Mouse (Mus musculus): Measurements from ENCODE around the gene Uso1. TPM values are rescaled to one million over a fixed set of nuclear protein-coding genes. Genes with fewer than 3 reads are reported as not detected.

Gene Uso1
- polyA plus RNA-seq, 1 experiment, result 23.0 TPM

DNA sequence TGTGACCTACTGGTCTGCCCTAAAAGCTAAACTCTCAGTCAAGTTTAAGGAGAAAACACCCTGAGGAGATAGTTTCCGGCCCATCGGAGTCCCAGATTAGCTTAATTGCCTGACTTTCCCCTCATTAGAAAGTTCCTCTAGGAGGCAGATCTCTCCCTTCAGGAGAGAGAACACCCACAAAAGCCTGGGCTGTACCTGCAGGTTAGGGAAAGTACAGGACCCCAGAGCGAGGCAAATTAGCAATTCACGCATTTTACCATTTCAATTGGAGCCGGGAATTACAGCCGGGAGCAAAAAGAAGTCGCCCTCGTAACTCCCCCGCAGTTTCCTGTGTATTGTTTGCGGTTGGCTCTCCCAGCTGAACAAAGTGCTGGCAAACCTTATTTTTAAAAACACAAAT is 25.2 kb upstream of the Uso1 start:
- H3K4me3 ChIP-seq (ENCODE audit: insufficient read depth, low read depth, low read length), result 0 out of 2 replicates have a peak overlapping the region, but pooled peaks have one; percentile 22
- H3K4me1 ChIP-seq (ENCODE audit: control insufficient read depth, insufficient read depth, low read length), result no peaks in the 10 kb centered on the region
- no peaks in the 10 kb centered on the region for H3K27me3 ChIP-seq (replicated peaks; ENCODE audit: control insufficient read depth, insufficient read depth, low read length)
- no peak for DNase-seq
- H3K27ac ChIP-seq (ENCODE audit: insufficient read depth, low read depth, low read length), result no peak overlapping the region
- no peak for TF ChIP-seq POLR2A (IDR thresholded peaks at IDR 0.05; ENCODE audit: low read depth, low read length)
- TF ChIP-seq CTCF (conservative IDR thresholded peaks at IDR 0.05; ENCODE audit: insufficient read depth, insufficient read length, low read depth, low read length), result no peak
- 5% methylated on average over 10 of the region's 10 CpGs for WGBS
- H3K36me3 ChIP-seq (ENCODE audit: control insufficient read depth, insufficient read depth, low read length), result no peaks in the 10 kb centered on the region

DNA sequence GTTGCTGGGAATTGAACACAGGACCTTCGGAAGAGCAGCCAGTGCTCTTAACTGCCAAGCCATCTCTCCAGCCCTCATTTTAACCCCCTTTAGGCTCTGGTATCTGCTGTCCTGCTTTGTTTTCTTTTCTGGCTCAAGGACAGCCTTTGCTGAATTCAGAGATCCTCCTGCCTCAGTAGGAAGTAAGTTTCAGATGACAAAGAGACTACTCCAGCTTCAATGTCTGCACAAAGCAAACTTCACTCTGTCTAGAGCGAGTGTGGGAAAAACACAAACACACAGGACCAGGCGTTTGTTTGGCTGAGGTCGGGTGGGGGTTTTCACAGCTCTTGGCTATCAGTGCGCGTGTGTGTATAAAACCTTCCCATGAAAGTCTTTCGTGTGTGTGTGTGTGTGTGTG is 24.3 kb upstream of the Uso1 start:
- no peaks in the 10 kb centered on the region for H3K4me1 ChIP-seq (ENCODE audit: control insufficient read depth, insufficient read depth, low read length)
- H3K27ac ChIP-seq (ENCODE audit: insufficient read depth, low read depth, low read length), result no peak overlapping the region
- WGBS, result 94% methylated on average over 7 of the region's 7 CpGs
- TF ChIP-seq POLR2A (IDR thresholded peaks at IDR 0.05; ENCODE audit: low read depth, low read length) (no peak), CTCF (conservative IDR thresholded peaks at IDR 0.05; ENCODE audit: insufficient read depth, insufficient read length, low read depth, low read length) (no peak)
- DNase-seq, result no peak
- no peak overlapping the region for H3K4me3 ChIP-seq (ENCODE audit: insufficient read depth, low read depth, low read length)
- no peaks in the 10 kb centered on the region for H3K27me3 ChIP-seq (replicated peaks; ENCODE audit: control insufficient read depth, insufficient read depth, low read length)
- H3K36me3 ChIP-seq (ENCODE audit: control insufficient read depth, insufficient read depth, low read length), result no peaks in the 10 kb centered on the region

DNA sequence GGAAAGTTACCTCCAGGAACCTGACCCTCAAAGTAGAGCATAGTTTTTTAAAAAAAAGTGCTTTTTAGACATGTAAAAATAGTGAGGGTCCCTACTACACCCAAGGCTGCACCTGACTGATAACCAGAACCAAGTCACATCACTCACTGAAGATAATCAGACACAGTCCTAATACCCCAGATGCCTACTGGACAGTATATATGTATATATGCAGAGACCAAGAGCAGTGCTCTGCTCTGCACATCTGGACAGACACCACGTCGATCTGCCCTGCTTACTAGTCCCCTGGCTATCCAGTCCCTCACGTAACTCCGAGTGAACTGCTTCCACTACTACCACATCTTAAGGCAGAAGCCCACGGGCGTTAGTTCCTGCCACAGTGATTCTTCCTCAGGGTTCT is 23.5 kb upstream of the Uso1 start:
- no peak overlapping the region for H3K4me3 ChIP-seq (ENCODE audit: insufficient read depth, low read depth, low read length)
- H3K27me3 ChIP-seq (replicated peaks; ENCODE audit: control insufficient read depth, insufficient read depth, low read length), result no peaks in the 10 kb centered on the region
- DNase-seq, result no peak
- TF ChIP-seq CTCF (conservative IDR thresholded peaks at IDR 0.05; ENCODE audit: insufficient read depth, insufficient read length, low read depth, low read length) (no peak), POLR2A (IDR thresholded peaks at IDR 0.05; ENCODE audit: low read depth, low read length) (no peak)
- no peaks in the 10 kb centered on the region for H3K36me3 ChIP-seq (ENCODE audit: control insufficient read depth, insufficient read depth, low read length)
- H3K4me1 ChIP-seq (ENCODE audit: control insufficient read depth, insufficient read depth, low read length), result no peaks in the 10 kb centered on the region
- H3K27ac ChIP-seq (ENCODE audit: insufficient read depth, low read depth, low read length), result no peak overlapping the region
- WGBS, result 91% methylated on average over 6 of the region's 6 CpGs

DNA sequence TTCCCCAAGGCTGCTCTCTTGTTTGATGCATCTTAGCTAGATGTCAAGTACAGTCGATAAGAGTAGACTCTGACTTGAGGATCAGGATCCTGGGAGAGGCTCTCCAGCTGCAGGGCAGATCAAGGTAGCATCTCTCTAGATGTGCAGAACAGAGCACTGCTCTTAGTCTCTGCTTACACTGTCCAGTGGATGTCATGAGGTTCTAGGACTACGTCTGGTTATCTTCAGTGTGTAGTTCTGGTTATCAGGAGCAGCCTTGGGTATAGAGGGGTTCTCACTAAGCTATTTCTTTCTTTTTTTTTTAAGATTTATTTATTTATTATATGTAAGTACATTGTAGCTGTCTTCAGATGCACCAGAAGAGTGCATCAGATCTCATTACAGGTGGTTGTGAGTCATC is 22.8 kb upstream of the Uso1 start:
- TF ChIP-seq CTCF (conservative IDR thresholded peaks at IDR 0.05; ENCODE audit: insufficient read depth, insufficient read length, low read depth, low read length) (no peak), POLR2A (IDR thresholded peaks at IDR 0.05; ENCODE audit: low read depth, low read length) (no peak)
- H3K27me3 ChIP-seq (replicated peaks; ENCODE audit: control insufficient read depth, insufficient read depth, low read length), result no peaks in the 10 kb centered on the region
- no peak overlapping the region for H3K27ac ChIP-seq (ENCODE audit: insufficient read depth, low read depth, low read length)
- H3K4me3 ChIP-seq (ENCODE audit: insufficient read depth, low read depth, low read length), result no peak overlapping the region
- H3K36me3 ChIP-seq (ENCODE audit: control insufficient read depth, insufficient read depth, low read length), result no peaks in the 10 kb centered on the region
- WGBS, result 97% methylated on average over 2 of the region's 2 CpGs
- no peak for DNase-seq
- H3K4me1 ChIP-seq (ENCODE audit: control insufficient read depth, insufficient read depth, low read length), result no peaks in the 10 kb centered on the region

DNA sequence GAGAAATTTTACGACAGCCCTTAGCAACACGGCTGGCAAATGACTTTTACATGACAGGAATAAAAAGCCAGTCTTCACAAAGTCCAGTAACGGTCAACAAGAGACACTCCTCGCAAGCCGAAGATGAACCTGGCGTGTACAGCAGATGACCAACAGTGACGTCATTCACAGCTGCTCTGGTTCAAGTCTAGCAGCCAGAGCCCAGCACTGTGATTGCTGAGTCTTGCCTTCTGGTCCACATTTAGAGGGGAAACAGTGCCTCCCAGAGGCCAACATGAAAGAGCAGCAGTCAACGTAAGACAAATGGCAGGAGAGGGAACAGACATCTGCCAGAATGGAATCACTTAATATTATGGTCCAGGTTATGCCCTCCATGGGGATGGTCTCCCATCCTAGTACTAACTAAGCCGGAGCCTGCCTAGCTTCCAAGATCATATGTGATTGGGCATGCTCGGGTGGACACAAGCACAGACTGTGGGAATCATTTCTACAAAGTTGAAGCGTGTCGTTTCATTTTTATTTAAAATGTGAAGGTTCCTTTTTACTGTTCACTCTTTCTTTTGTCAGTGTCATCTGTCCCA is 19.8 kb upstream of the Uso1 start:
- 39% methylated on average over 12 of the region's 12 CpGs for WGBS

DNA sequence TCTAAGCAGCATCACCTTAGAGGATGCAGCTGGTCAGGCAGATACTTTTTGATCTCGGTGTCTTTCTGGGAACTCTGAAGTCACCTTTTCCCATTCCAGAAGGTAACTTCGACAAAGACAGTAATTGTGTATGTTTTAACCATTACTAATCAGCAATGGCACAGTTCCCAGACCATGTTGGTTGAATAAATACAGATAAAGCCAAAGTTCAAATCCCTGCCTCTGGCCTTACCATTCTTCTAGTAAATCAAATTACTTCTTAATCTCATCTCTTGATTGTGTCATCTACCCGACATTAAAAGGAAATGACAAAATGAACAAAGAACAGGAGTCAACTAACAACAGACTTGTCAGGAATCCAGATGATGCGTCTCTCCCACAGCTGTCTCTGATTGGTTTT is 16.1 kb upstream of the Uso1 start:
- no peak overlapping the region for H3K27ac ChIP-seq (ENCODE audit: insufficient read depth, low read depth, low read length)
- H3K4me1 ChIP-seq (ENCODE audit: control insufficient read depth, insufficient read depth, low read length), result no peaks in the 10 kb centered on the region
- TF ChIP-seq POLR2A (IDR thresholded peaks at IDR 0.05; ENCODE audit: low read depth, low read length) (no peak), CTCF (conservative IDR thresholded peaks at IDR 0.05; ENCODE audit: insufficient read depth, insufficient read length, low read depth, low read length) (no peak)
- 71% methylated on average over 4 of the region's 4 CpGs for WGBS
- no peaks in the 10 kb centered on the region for H3K36me3 ChIP-seq (ENCODE audit: control insufficient read depth, insufficient read depth, low read length)
- no peaks in the 10 kb centered on the region for H3K27me3 ChIP-seq (replicated peaks; ENCODE audit: control insufficient read depth, insufficient read depth, low read length)
- H3K4me3 ChIP-seq (ENCODE audit: insufficient read depth, low read depth, low read length), result no peak overlapping the region
- no peak for DNase-seq

More for the DNA sequence above, 19.8 kb upstream of the Uso1 start:
- Histone ChIP-seq H3K4me3 (ENCODE audit: insufficient read depth, low read depth, low read length) (no peak overlapping the region), H3K27me3 (replicated peaks; ENCODE audit: control insufficient read depth, insufficient read depth, low read length) (no peaks in the 10 kb centered on the region), H3K36me3 (ENCODE audit: control insufficient read depth, insufficient read depth, low read length) (no peaks in the 10 kb centered on the region), H3K4me1 (ENCODE audit: control insufficient read depth, insufficient read depth, low read length) (no peaks in the 10 kb centered on the region), H3K27ac (ENCODE audit: insufficient read depth, low read depth, low read length) (no peak overlapping the region)
- TF ChIP-seq POLR2A (IDR thresholded peaks at IDR 0.05; ENCODE audit: low read depth, low read length), result no peak
- TF ChIP-seq CTCF (conservative IDR thresholded peaks at IDR 0.05; ENCODE audit: insufficient read depth, insufficient read length, low read depth, low read length), result peak; percentile 99
- DNase-seq, result peak; percentile 79

DNA sequence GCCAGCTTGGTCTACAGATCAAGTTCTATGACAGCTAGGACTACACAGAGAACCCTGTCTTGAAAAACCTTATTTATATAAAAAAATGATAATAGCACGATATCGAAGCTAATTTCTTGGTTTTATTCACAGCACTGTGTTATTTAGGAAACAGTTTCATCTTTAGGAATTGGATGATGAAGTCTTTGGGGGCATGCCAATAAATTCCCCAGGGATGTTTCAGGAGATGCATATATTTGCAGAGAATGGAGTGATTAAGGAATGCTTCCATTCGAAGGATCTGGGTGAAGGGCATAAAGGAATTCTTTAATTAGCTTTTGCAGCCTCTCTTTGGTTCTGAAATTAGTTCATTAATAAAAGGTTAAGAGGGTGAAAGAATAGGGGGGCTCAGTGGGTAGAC is 12.3 kb upstream of the Uso1 start:
- Histone ChIP-seq H3K4me3 (ENCODE audit: insufficient read depth, low read depth, low read length) (no peak overlapping the region), H3K27ac (ENCODE audit: insufficient read depth, low read depth, low read length) (no peak overlapping the region), H3K36me3 (ENCODE audit: control insufficient read depth, insufficient read depth, low read length) (no peaks in the 10 kb centered on the region), H3K4me1 (ENCODE audit: control insufficient read depth, insufficient read depth, low read length) (no peaks in the 10 kb centered on the region), H3K27me3 (replicated peaks; ENCODE audit: control insufficient read depth, insufficient read depth, low read length) (no peaks in the 10 kb centered on the region)
- TF ChIP-seq POLR2A (IDR thresholded peaks at IDR 0.05; ENCODE audit: low read depth, low read length) (no peak), CTCF (conservative IDR thresholded peaks at IDR 0.05; ENCODE audit: insufficient read depth, insufficient read length, low read depth, low read length) (no peak)
- no peak for DNase-seq
- WGBS, result 87% methylated on average over 3 of the region's 3 CpGs
